Mouse (Mus musculus) megakaryocyte, adult 5-6 weeks (primary cell): Measurements from ENCODE around the gene Rprml. TPM values are rescaled to one million over a fixed set of nuclear protein-coding genes. Genes with fewer than 3 reads are reported as not detected.

ENCODE experiments used
- ATAC-seq: 2 replicates; pipeline ENCODE4 v1.8.0; 2016; ENCODE audit warnings: mild to moderate bottlenecking, inconsistent platforms; ENCODE audit not compliant: poor library complexity, severe bottlenecking
- total RNA-seq, 2 experiments: library from RNA; stranded (forward) in 1 of 2; stranded (reverse) in 1 of 2; fragments of 153-499, 151-499 nt in 1 of 2; fragments of 221-1000, 200-1000 nt in 1 of 2; gene quantifications; 2 replicates each; pipeline versions ENCODE4 v1.2.3 to v1.2.4; 2015 to 2017

Gene Rprml
- total RNA-seq (2015): not detected in 2 replicates
- total RNA-seq (2017): not detected in 2 replicates

- ATAC-seq: no peak
These were observed at the start of gene Rprml for GRCm38 (mm10) chr11:103649301-103649982. Gene Rprml (plus strand): TSS chr11:103649570.

- no peak for ATAC-seq
These were observed 42.8 kb upstream of the Rprml start for GRCm38 (mm10) chr11:103606611-103607010.

- no peak for ATAC-seq
These were observed 38.6 kb upstream of the Rprml start for GRCm38 (mm10) chr11:103610772-103611171.

- no peak for ATAC-seq
These were observed 28.3 kb upstream of the Rprml start, which contains the start of gene Gm884 for GRCm38 (mm10) chr11:103621040-103621439. Gene Gm884 (minus strand): TSS chr11:103621140.

- ATAC-seq: no peak
These were observed 21.9 kb upstream of the Rprml start for GRCm38 (mm10) chr11:103627453-103627852.

GRCm38 (mm10) chr11:103634806-103635205 is 14.6 kb upstream of the Rprml start:
- no peak for ATAC-seq

GRCm38 (mm10) chr11:103635481-103635880 is 13.9 kb upstream of the Rprml start:
- no peak for ATAC-seq

- ATAC-seq: no peak
These were observed 13.1 kb upstream of the Rprml start for GRCm38 (mm10) chr11:103636261-103636660.

GRCm38 (mm10) chr11:103638790-103639189 is 10.6 kb upstream of the Rprml start, which contains the start of gene Lyzl6:
Gene Lyzl6 (minus strand): TSS chr11:103638890.
- no peak for ATAC-seq

- peak; percentile 67; the same call in 1 of the 2 replicates for ATAC-seq
These were observed 9.9 kb upstream of the Rprml start for GRCm38 (mm10) chr11:103639407-103639946.

- no peak for ATAC-seq
These were observed 6.2 kb upstream of the Rprml start for GRCm38 (mm10) chr11:103643211-103643610.

- ATAC-seq: no peak
These were observed 3.6 kb upstream of the Rprml start for GRCm38 (mm10) chr11:103645731-103646130.

GRCm38 (mm10) chr11:103646301-103646700 is 3.1 kb upstream of the Rprml start:
- ATAC-seq: no peak

- no peak for ATAC-seq
These were observed 1.3 kb upstream of the Rprml start for GRCm38 (mm10) chr11:103647921-103648620.

- ATAC-seq: no peak
These were observed 714 bp upstream of the Rprml start for GRCm38 (mm10) chr11:103648656-103649055.

- no peak for ATAC-seq
These were observed 668 bp downstream of the Rprml start for GRCm38 (mm10) chr11:103649983-103650493.

GRCm38 (mm10) chr11:103651426-103651825 is 2.1 kb downstream of the Rprml start:
- no peak for ATAC-seq

GRCm38 (mm10) chr11:103653359-103653965 is 4.1 kb downstream of the Rprml start:
- no peak for ATAC-seq

GRCm38 (mm10) chr11:103656520-103656919 is 7.2 kb downstream of the Rprml start:
- no peak for ATAC-seq

- no peak for ATAC-seq
These were observed 8.8 kb downstream of the Rprml start for GRCm38 (mm10) chr11:103658189-103658588.

GRCm38 (mm10) chr11:103661863-103662262 is 12.5 kb downstream of the Rprml start:
- no peak for ATAC-seq
